Mouse (Mus musculus) bone marrow macrophage, adult 2 months (primary cell): ENCODE measurements around the gene Zfp385a.

ENCODE experiments used
- CTCF ChIP-seq: IDR thresholded peaks from 2 replicates; pipeline ENCODE4 v1.5.1; 2012; ENCODE audit warnings: low read depth, mild to moderate bottlenecking, low read length, moderate library complexity
- POLR2A ChIP-seq: IDR thresholded peaks from 2 replicates; pipeline ENCODE4 v1.6.1; 2012; ENCODE audit warnings: mild to moderate bottlenecking, low read depth, low read length, borderline replicate concordance

- TF ChIP-seq CTCF (no peak), POLR2A (no peak)
Observed at GRCm38 (mm10) chr15:103321076-103321475, 18.8 kb downstream of the Zfp385a start.
